Mouse (Mus musculus): ENCODE results near the gene Dpp8.

GRCm38 (mm10) chr9:65084198-65084807, 52.1 kb downstream of the Dpp8 start:
- TF ChIP-seq CTCF (IDR thresholded peaks at IDR 0.05; ENCODE audit: borderline replicate concordance, control insufficient read depth, extremely low read depth, insufficient read depth, low read length, poor library complexity) (no peak), POLR2A (IDR thresholded peaks at IDR 0.05; ENCODE audit: control insufficient read depth, extremely low read depth, insufficient read depth, low read length, poor library complexity) (no peak)
